Mouse (Mus musculus): ENCODE data around the gene Myl6b.

GRCm38 (mm10) chr10:128489380-128489779 lies 9.1 kb downstream of the Myl6b start:
- TF ChIP-seq TAL1 (IDR thresholded peaks at IDR 0.05; ENCODE audit: low read length) (no peak), GATA1 (IDR thresholded peaks at IDR 0.05; ENCODE audit: low read length) (no peak)

Data from erythroblast, embryonic 14.5 days (primary cell).